Mouse (Mus musculus): Measurements from ENCODE around the gene Lrp5. TPM values are rescaled to one million over a fixed set of nuclear protein-coding genes. Genes with fewer than 3 reads are reported as not detected.
A peak's percentile ranks its signal among the peaks of the same experiment; 100 is the strongest.

Gene Lrp5
- polyA plus RNA-seq, 1 experiment from 2014 or later, result 10.1 TPM

DNA sequence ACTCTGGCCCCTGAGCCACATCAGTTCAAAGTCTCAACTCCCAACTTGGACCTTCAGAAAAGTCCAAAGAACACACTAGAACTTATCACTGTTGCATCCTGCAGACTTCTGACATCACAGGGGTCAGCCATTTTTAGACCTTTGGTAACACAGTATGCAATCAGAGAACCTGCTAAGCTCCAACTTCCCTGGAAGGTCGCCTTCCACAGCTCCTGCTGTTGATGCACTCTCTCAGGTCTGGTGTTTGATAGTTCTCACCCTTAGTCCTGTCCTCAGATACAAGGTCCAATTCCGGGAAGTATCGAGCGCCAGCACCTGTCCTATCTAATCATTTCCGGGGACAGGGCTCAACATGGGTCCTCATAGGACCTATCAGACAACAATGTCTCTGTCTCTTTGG is 5.0 kb upstream of the Lrp5 start:
- peaks cover 4% of the 10 kb centered on the region; the same call in 1 of the 2 replicates for H3K4me1 ChIP-seq (ENCODE audit: control insufficient read depth, insufficient read depth, low read length)
- 85% methylated on average over 5 of the region's 5 CpGs for WGBS
- H3K4me3 ChIP-seq (ENCODE audit: low read depth, low read length), result no peak overlapping the region
- H3K36me3 ChIP-seq (ENCODE audit: control insufficient read depth, insufficient read depth, low read length), result no peaks in the 10 kb centered on the region
- H3K27me3 ChIP-seq (replicated peaks; ENCODE audit: control insufficient read depth, insufficient read depth, low read length), result no peaks in the 10 kb centered on the region
- H3K9ac ChIP-seq (ENCODE audit: low read depth, low read length), result no peak overlapping the region
- DNase-seq (ENCODE audit: low spot score) (no peak), ATAC-seq (ENCODE audit: low read depth) (no peak)
- no peak overlapping the region for H3K4me2 ChIP-seq (ENCODE audit: low read depth, low read length)
- no peaks in the 10 kb centered on the region for H3K9me3 ChIP-seq (ENCODE audit: control insufficient read depth, low read length)
- no peak overlapping the region for H3K27ac ChIP-seq (replicated peaks; ENCODE audit: low read depth, low read length)

DNA sequence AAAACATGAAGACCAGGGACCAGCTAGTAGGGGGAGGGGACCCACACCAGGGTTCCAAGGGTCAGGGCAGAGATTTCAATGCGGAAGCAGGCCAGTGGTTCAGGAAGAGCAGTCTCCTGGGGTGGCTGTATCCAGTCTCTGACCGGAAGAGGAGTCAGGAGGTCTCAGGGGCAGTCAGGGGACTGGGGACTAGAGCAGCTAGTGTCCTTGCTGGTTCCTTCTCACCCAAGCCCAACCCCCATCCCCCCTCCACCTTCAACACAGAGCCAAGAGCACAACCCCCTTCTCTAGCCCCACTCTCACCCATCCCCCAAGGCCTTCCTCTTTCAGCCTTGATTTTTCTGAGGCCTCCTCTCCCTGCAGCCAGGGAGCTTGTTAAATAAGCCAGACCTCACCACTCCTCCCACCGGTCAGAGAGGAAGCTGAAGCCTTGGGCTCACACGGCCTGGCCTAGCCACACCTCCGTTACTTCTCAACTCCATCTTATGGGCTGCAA is 1.4 kb upstream of the Lrp5 start:
- DNase-seq (ENCODE audit: low spot score), result peak; percentile 70
- H3K36me3 ChIP-seq (ENCODE audit: control insufficient read depth, insufficient read depth, low read length), result no peaks in the 10 kb centered on the region
- ATAC-seq (ENCODE audit: low read depth), result no peak
- no peak overlapping the region for H3K4me3 ChIP-seq (ENCODE audit: low read depth, low read length)
- WGBS, result 16% methylated on average over 4 of the region's 5 CpGs
- H3K27ac ChIP-seq (replicated peaks; ENCODE audit: low read depth, low read length), result no peak overlapping the region
- H3K4me2 ChIP-seq (ENCODE audit: low read depth, low read length), result no peak overlapping the region
- H3K9me3 ChIP-seq (ENCODE audit: control insufficient read depth, low read length), result no peaks in the 10 kb centered on the region
- H3K27me3 ChIP-seq (replicated peaks; ENCODE audit: control insufficient read depth, insufficient read depth, low read length), result no peaks in the 10 kb centered on the region
- H3K4me1 ChIP-seq (ENCODE audit: control insufficient read depth, insufficient read depth, low read length), result peaks cover 24% of the 10 kb centered on the region
- no peak overlapping the region for H3K9ac ChIP-seq (ENCODE audit: low read depth, low read length)

DNA sequence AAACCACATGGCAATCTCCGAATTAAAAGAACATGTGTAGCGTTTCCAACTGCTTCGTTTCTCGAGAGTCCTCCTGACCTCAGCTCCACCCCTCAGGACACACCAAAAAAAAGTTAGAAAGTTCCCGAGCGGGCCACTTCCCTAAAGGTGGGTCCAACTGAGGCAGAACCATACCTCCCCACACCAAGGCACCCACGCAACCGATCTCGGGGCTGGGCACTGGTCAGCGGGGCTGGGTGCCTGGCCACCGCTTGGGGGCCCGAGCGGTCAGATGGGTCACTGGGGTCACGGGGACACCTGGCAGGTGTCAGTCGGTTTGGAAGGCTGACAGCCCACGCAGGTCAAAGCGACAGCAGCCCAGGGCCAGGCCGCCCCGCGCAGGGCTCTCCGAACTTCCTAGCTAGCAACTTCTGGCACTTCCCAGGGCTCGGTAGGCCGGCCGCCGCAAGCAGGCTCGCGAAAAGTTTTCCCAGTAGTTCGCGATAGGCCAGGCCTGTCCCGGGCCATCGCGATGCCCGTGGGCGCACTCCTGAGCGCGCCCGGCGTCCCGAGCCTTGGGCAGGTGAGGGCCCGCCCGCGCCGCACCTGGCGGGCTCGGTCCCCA is 651 bp downstream of the Lrp5 start:
- H3K4me3 ChIP-seq (ENCODE audit: low read depth, low read length), result peak overlapping the region; percentile 99
- DNase-seq (ENCODE audit: low spot score) (peak; percentile 47), ATAC-seq (ENCODE audit: low read depth) (peak; percentile 45)
- no peaks in the 10 kb centered on the region for H3K36me3 ChIP-seq (ENCODE audit: control insufficient read depth, insufficient read depth, low read length)
- H3K9ac ChIP-seq (ENCODE audit: low read depth, low read length), result peak overlapping the region; percentile 97
- WGBS, result under 1% methylated on average over 34 of the region's 45 CpGs
- H3K27me3 ChIP-seq (replicated peaks; ENCODE audit: control insufficient read depth, insufficient read depth, low read length), result no peaks in the 10 kb centered on the region
- peaks cover 39% of the 10 kb centered on the region for H3K4me1 ChIP-seq (ENCODE audit: control insufficient read depth, insufficient read depth, low read length)
- peak overlapping the region; percentile 87 for H3K4me2 ChIP-seq (ENCODE audit: low read depth, low read length)
- no peaks in the 10 kb centered on the region for H3K9me3 ChIP-seq (ENCODE audit: control insufficient read depth, low read length)
- H3K27ac ChIP-seq (replicated peaks; ENCODE audit: low read depth, low read length), result peak overlapping the region; percentile 88

DNA sequence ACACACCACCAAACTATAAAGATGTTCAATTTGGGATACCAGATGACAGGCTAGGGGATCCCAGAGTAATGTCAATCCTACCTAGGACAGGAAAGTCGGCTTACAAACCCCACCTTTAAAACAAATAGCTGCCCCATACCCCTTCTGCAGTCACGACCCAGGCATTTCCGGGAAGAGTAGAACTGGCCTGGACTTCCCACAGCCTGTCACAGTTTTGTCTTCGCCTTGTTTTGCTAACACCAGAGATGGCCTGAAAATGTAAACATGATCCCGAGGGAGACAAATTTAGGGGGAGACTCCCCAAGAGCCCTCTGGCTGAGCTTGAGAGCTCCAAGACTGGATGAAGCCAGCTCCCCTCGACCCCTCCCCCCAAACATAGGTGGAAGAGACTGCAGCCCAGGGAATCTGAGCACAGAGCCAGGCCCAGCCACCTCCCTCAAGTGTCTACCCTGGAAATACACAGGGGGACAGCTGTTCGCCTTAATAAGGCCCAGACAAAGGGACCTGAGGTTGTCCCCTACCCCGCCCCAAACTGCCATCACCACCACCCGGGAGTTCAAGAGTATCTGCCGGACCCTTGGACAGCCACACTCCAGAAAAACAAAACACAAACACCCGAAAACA is 1.3 kb downstream of the Lrp5 start:
- DNase-seq (ENCODE audit: low spot score) (peak; percentile 52), ATAC-seq (ENCODE audit: low read depth) (peak; percentile 21; the same call in 1 of the 2 replicates)
- Histone ChIP-seq H3K4me3 (ENCODE audit: low read depth, low read length) (peak overlapping the region; percentile 99), H3K9me3 (ENCODE audit: control insufficient read depth, low read length) (no peaks in the 10 kb centered on the region), H3K27me3 (replicated peaks; ENCODE audit: control insufficient read depth, insufficient read depth, low read length) (no peaks in the 10 kb centered on the region), H3K4me2 (ENCODE audit: low read depth, low read length) (peak overlapping the region; percentile 87), H3K27ac (replicated peaks; ENCODE audit: low read depth, low read length) (peak overlapping the region; percentile 88), H3K4me1 (ENCODE audit: control insufficient read depth, insufficient read depth, low read length) (peaks cover 44% of the 10 kb centered on the region), H3K9ac (ENCODE audit: low read depth, low read length) (peak overlapping the region; percentile 97), H3K36me3 (ENCODE audit: control insufficient read depth, insufficient read depth, low read length) (no peaks in the 10 kb centered on the region)
- 3% methylated on average over 11 of the region's 11 CpGs for WGBS

DNA sequence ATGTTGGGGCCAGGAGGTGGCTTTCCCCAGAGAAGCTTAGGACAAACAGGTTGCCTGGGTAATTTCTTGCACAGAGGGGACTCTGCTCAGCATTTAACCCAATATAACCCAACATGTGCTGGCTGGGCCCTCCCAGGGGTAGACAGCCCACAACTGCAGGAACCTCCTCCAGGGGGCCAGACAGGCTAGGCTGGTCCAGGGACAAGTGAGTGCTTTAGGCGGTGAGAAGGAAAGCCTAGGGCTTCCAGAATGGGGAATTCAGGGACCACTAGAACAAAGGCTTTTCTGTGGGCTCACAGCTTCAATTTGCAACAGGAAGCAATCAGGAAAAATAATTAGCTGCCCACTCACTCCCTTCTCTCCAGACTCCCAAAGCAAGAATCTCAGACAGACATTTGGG is 1.9 kb downstream of the Lrp5 start:
- H3K9ac ChIP-seq (ENCODE audit: low read depth, low read length), result peak overlapping the region; percentile 97
- H3K36me3 ChIP-seq (ENCODE audit: control insufficient read depth, insufficient read depth, low read length), result no peaks in the 10 kb centered on the region
- H3K27me3 ChIP-seq (replicated peaks; ENCODE audit: control insufficient read depth, insufficient read depth, low read length), result no peaks in the 10 kb centered on the region
- H3K27ac ChIP-seq (replicated peaks; ENCODE audit: low read depth, low read length), result peak overlapping the region; percentile 88; the same call in 1 of the 2 replicates
- H3K4me1 ChIP-seq (ENCODE audit: control insufficient read depth, insufficient read depth, low read length), result peaks cover 44% of the 10 kb centered on the region
- H3K4me3 ChIP-seq (ENCODE audit: low read depth, low read length), result peak overlapping the region; percentile 99
- 8% methylated on average over 1 of the region's 1 CpGs for WGBS
- H3K4me2 ChIP-seq (ENCODE audit: low read depth, low read length), result peak overlapping the region; percentile 87
- peak; percentile 8; the same call in 1 of the 2 replicates for ATAC-seq (ENCODE audit: low read depth)
- DNase-seq (ENCODE audit: low spot score), result peak; percentile 35
- no peaks in the 10 kb centered on the region for H3K9me3 ChIP-seq (ENCODE audit: control insufficient read depth, low read length)

DNA sequence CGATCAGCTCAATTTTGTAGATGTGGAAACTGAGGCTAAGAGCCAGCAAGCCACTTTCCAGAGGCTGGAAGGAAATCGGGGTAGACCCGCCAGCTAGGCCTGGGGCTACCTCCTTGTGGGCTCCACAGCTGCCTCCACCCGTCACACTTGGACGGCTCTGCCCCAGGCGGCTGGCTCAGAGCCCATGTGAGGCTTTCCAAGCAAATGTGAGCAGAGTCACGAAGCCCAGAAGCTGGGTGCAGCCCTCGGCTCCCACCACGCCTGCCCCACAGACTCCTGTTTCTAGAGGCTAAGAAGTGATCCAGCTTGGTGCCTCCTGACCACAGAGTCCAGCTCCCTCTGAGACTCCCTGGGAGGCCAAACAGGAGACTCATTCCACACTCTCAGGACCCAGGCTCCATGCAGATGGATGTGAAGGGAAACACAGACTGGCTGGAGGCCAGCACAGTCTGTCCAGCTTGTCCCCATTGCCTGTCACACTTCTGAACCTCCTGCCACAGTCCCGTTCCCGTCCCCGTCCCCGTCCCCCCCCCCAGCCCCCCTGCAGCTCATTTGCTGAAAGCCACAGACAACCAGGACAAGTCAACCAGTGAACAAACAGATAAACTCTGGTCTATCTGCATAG is 4.9 kb downstream of the Lrp5 start:
- 0 out of 2 replicates have a peak overlapping the region, but pooled peaks have one; percentile 41 for H3K9ac ChIP-seq (ENCODE audit: low read depth, low read length)
- DNase-seq (ENCODE audit: low spot score) (peak; percentile 93), ATAC-seq (ENCODE audit: low read depth) (peak; percentile 79)
- H3K27ac ChIP-seq (replicated peaks; ENCODE audit: low read depth, low read length), result peak overlapping the region; percentile 76
- H3K4me1 ChIP-seq (ENCODE audit: control insufficient read depth, insufficient read depth, low read length), result peaks cover 40% of the 10 kb centered on the region
- 18% methylated on average over 12 of the region's 13 CpGs for whole genome bisulfite sequencing
- peak overlapping the region; percentile 37 for H3K4me2 ChIP-seq (ENCODE audit: low read depth, low read length)
- no peaks in the 10 kb centered on the region for H3K27me3 ChIP-seq (replicated peaks; ENCODE audit: control insufficient read depth, insufficient read depth, low read length)
- H3K4me3 ChIP-seq (ENCODE audit: low read depth, low read length), result no peak overlapping the region; the same call in 1 of the 2 replicates
- no peaks in the 10 kb centered on the region for H3K9me3 ChIP-seq (ENCODE audit: control insufficient read depth, low read length)
- H3K36me3 ChIP-seq (ENCODE audit: control insufficient read depth, insufficient read depth, low read length), result no peaks in the 10 kb centered on the region

DNA sequence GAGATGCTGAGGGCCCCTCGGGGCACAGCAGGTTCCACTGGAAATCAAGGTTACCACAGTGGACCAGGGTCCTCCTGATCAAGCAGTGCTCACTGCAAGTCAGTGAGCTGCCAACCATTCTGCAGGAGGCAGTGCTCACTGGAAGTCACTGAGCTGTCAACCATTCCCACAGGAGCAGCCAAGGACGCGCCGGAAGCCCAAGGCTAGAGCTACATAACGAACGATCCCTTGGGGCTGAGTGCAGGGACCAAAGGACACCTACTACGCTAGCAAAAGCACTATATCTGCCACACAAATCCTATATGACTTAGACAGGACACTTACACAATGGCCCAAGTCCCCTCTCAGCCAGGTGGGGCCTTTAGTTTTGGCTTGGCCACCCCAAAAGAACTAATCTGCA is 5.6 kb downstream of the Lrp5 start:
- peak overlapping the region; percentile 76 for H3K27ac ChIP-seq (replicated peaks; ENCODE audit: low read depth, low read length)
- H3K9me3 ChIP-seq (ENCODE audit: control insufficient read depth, low read length), result no peaks in the 10 kb centered on the region
- 78% methylated on average over 7 of the region's 7 CpGs for WGBS
- H3K4me3 ChIP-seq (ENCODE audit: low read depth, low read length), result no peak overlapping the region
- H3K27me3 ChIP-seq (replicated peaks; ENCODE audit: control insufficient read depth, insufficient read depth, low read length), result no peaks in the 10 kb centered on the region
- no peak for ATAC-seq (ENCODE audit: low read depth)
- H3K9ac ChIP-seq (ENCODE audit: low read depth, low read length), result peak overlapping the region; percentile 32; the same call in 1 of the 2 replicates
- peak; percentile 23 for DNase-seq (ENCODE audit: low spot score)
- H3K4me2 ChIP-seq (ENCODE audit: low read depth, low read length), result peak overlapping the region; percentile 37; the same call in 1 of the 2 replicates
- H3K4me1 ChIP-seq (ENCODE audit: control insufficient read depth, insufficient read depth, low read length), result peaks cover 40% of the 10 kb centered on the region
- H3K36me3 ChIP-seq (ENCODE audit: control insufficient read depth, insufficient read depth, low read length), result no peaks in the 10 kb centered on the region

DNA sequence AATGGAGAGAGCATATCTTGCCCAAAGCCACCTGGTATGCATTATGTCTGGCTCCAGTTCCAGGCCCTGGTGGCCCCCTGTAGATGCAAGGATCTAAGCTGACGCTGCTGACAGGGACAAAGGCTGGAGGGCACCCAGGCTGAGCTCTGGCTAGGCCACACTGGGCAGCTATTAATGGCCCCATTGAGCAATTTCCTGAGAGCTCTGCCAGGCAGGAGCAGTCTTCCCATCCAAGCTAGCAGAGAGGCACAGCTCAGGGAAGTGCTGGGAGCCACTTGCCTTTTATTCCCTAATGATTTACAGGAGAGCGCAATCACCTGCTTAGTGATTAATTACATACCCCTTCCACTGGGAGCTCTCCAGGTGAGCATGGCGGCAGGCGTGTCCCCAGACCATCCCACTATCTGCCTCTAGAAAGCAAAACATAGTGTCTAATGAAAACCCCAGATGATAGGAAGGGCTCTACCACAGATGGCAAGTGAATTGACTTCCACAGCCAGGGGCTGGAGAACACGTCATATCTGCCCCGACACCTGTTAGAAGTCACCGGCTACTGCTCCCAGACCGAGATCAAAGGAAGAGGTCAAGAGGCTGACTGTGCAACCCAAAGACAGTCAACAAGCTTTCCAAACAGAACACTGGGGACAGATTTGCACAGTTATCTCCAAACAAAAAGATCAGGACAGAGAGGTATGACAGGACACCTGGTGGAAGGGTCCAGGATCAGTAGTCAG is 12.1 kb downstream of the Lrp5 start:
- Histone ChIP-seq H3K4me3 (ENCODE audit: low read depth, low read length) (no peak overlapping the region), H3K9ac (ENCODE audit: low read depth, low read length) (no peak overlapping the region), H3K27ac (replicated peaks; ENCODE audit: low read depth, low read length) (no peak overlapping the region), H3K27me3 (replicated peaks; ENCODE audit: control insufficient read depth, insufficient read depth, low read length) (no peaks in the 10 kb centered on the region), H3K36me3 (ENCODE audit: control insufficient read depth, insufficient read depth, low read length) (peaks cover 30% of the 10 kb centered on the region), H3K4me1 (ENCODE audit: control insufficient read depth, insufficient read depth, low read length) (peaks cover 10% of the 10 kb centered on the region), H3K9me3 (ENCODE audit: control insufficient read depth, low read length) (0 out of 2 replicates have a peak, but pooled peaks cover 9% of the 10 kb centered on the region), H3K4me2 (ENCODE audit: low read depth, low read length) (no peak overlapping the region)
- 87% methylated on average over 8 of the region's 8 CpGs for WGBS
- ATAC-seq (ENCODE audit: low read depth), result peak; percentile 28; the same call in 1 of the 2 replicates
- DNase-seq (ENCODE audit: low spot score), result no peak
